Mouse (Mus musculus): ENCODE data around the gene 4930407I10Rik. TPM values are rescaled to one million over a fixed set of nuclear protein-coding genes. Genes with fewer than 3 reads are reported as not detected.

Gene 4930407I10Rik
- polyA plus RNA-seq, 2 experiments from 2014 or later, result not detected

- ATAC-seq, result no peak
Observed at GRCm38 (mm10) chr15:82063909-82064308, 5.0 kb downstream of the 4930407I10Rik start.

- ATAC-seq, result no peak
Observed at GRCm38 (mm10) chr15:82065511-82065910, 6.6 kb downstream of the 4930407I10Rik start.

- ATAC-seq, result no peak
Observed at GRCm38 (mm10) chr15:82069898-82070297, 10.9 kb downstream of the 4930407I10Rik start, which contains the start of gene Mei1. Mei1 (plus strand) TSS chr15:82069996.

- ATAC-seq, result no peak
Observed at GRCm38 (mm10) chr15:82071816-82072469, 13.0 kb downstream of the 4930407I10Rik start.

GRCm38 (mm10) chr15:82073490-82073889 lies 14.5 kb downstream of the 4930407I10Rik start:
- no peak for ATAC-seq

GRCm38 (mm10) chr15:82079883-82080282 lies 20.9 kb downstream of the 4930407I10Rik start:
- ATAC-seq, result no peak

GRCm38 (mm10) chr15:82081161-82081560 lies 22.2 kb downstream of the 4930407I10Rik start:
- no peak for ATAC-seq

- no peak for ATAC-seq
Observed at GRCm38 (mm10) chr15:82085606-82086005, 26.7 kb downstream of the 4930407I10Rik start.

- ATAC-seq, result no peak
Observed at GRCm38 (mm10) chr15:82086131-82086530, 27.2 kb downstream of the 4930407I10Rik start.

GRCm38 (mm10) chr15:82087266-82087665 lies 28.3 kb downstream of the 4930407I10Rik start:
- no peak for ATAC-seq

- no peak for ATAC-seq
Observed at GRCm38 (mm10) chr15:82091061-82091460, 32.1 kb downstream of the 4930407I10Rik start.

- ATAC-seq, result no peak
Observed at GRCm38 (mm10) chr15:82106953-82107555, 48.1 kb downstream of the 4930407I10Rik start.

Other genes with a start within 250 kb of the 4930407I10Rik start
- 10 to 100 TPM; 25.8 to 45.6 TPM for gene Tob2, start 200.4 kb upstream of the 4930407I10Rik start, polyA plus RNA-seq (2017; shearing (Covaris generic))
- 100 to 1,000 TPM in 1 of 2 experiments, 10 to 100 TPM in 1; 91.8 to 102 TPM for gene Phf5a, start 187.2 kb upstream of the 4930407I10Rik start, polyA plus RNA-seq (2017; shearing (Covaris generic))
- 100 to 1,000 TPM in 1 of 2 experiments, 10 to 100 TPM in 1; 84.4 to 105 TPM for gene Aco2, start 186.8 kb upstream of the 4930407I10Rik start, polyA plus RNA-seq (2017; shearing (Covaris generic))
- 10 to 100 TPM; 21.1 to 31.2 TPM for gene Polr3h, start 132.9 kb upstream of the 4930407I10Rik start, polyA plus RNA-seq (2017; shearing (Covaris generic))
- not detected for gene Csdc2, start 122.4 kb upstream of the 4930407I10Rik start, polyA plus RNA-seq (2017; shearing (Covaris generic))
- gene Pmm1, start 98.2 kb upstream of the 4930407I10Rik start, polyA plus RNA-seq (2017; shearing (Covaris generic)), result 10 to 100 TPM; 22.5 to 24.6 TPM
- gene 1700029P11Rik, start 78.6 kb upstream of the 4930407I10Rik start, polyA plus RNA-seq (2017; shearing (Covaris generic)), result not detected
- 10 to 100 TPM; 50.9 to 58.1 TPM for gene Xrcc6, start 71.3 kb upstream of the 4930407I10Rik start, polyA plus RNA-seq (2017; shearing (Covaris generic))
- gene Desi1, start 25.3 kb upstream of the 4930407I10Rik start, polyA plus RNA-seq (2017; shearing (Covaris generic)), result 10 to 100 TPM; 10.1 to 16.2 TPM
- gene Snu13, start 11.6 kb upstream of the 4930407I10Rik start, polyA plus RNA-seq (2017; shearing (Covaris generic)), result 100 to 1,000 TPM; 170 to 212 TPM
- gene Mei1, start 10.8 kb downstream of the 4930407I10Rik start, polyA plus RNA-seq (2017; shearing (Covaris generic)), result not detected
- 10 to 100 TPM; 23.4 to 28.1 TPM for gene Ccdc134, start 68.8 kb downstream of the 4930407I10Rik start, polyA plus RNA-seq (2017; shearing (Covaris generic))
- 10 to 100 TPM; 32.6 to 51.4 TPM for gene Srebf2, start 88.0 kb downstream of the 4930407I10Rik start, polyA plus RNA-seq (2017; shearing (Covaris generic))
- gene Shisa8, start 153.7 kb downstream of the 4930407I10Rik start, polyA plus RNA-seq (2017; shearing (Covaris generic)), result not detected
- gene Tnfrsf13c, start 165.2 kb downstream of the 4930407I10Rik start, polyA plus RNA-seq (2017; shearing (Covaris generic)), result 10 to 100 TPM in 1 of 2 experiments, 1 to 10 TPM in 1; 2.5 to 10.9 TPM
- 10 to 100 TPM; 21.6 to 34.7 TPM for gene Cenpm, start 185.6 kb downstream of the 4930407I10Rik start, polyA plus RNA-seq (2017; shearing (Covaris generic))
- gene 1500009C09Rik, start 193.2 kb downstream of the 4930407I10Rik start, polyA plus RNA-seq (2017; shearing (Covaris generic)), result not detected
- not detected for gene Sept3, start 215.7 kb downstream of the 4930407I10Rik start, polyA plus RNA-seq (2017; shearing (Covaris generic))
- not detected for gene Wbp2nl, start 239.8 kb downstream of the 4930407I10Rik start, polyA plus RNA-seq (2017; shearing (Covaris generic))